Mouse (Mus musculus): ENCODE data around the gene Ptges.
"Not testable (repeated sequence)": the region's sequence is repeated elsewhere in the genome, so short reads cannot be mapped to it uniquely, and the experiment has no call there.

The Ptges gene

DNA sequence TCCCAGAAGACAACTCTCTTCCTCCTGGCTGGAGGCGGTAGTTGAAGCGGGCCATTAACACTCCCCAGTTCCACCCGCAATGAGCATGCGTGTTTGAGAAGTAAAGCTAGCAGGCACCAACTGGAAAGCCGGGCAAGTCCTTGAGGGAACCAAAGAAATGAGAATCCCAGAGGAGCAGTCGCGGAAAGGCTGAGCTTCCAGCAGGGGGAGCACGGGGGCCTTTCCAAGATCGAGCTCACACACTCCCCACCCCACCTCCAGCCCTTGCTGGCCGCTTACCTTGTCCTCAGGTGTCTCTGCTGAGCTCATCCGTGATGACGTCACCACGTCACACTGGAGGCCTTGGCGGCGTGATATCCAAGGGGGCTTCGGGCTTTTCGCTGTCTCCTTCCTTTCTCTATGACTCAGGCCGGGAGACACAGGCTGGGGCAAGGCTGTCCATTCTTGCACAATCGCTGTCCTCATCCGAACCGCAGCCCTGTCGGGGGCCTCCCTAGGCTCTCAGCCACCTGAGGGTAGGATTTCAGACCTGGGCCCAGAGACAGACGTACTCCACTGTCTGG lies at the start of gene Ptges:
Gene Ptges, minus strand, starts transcription at position 381 of the 563 bp plus-strand sequence.
- peak; percentile 72 to 89 for DNase-seq

DNA sequence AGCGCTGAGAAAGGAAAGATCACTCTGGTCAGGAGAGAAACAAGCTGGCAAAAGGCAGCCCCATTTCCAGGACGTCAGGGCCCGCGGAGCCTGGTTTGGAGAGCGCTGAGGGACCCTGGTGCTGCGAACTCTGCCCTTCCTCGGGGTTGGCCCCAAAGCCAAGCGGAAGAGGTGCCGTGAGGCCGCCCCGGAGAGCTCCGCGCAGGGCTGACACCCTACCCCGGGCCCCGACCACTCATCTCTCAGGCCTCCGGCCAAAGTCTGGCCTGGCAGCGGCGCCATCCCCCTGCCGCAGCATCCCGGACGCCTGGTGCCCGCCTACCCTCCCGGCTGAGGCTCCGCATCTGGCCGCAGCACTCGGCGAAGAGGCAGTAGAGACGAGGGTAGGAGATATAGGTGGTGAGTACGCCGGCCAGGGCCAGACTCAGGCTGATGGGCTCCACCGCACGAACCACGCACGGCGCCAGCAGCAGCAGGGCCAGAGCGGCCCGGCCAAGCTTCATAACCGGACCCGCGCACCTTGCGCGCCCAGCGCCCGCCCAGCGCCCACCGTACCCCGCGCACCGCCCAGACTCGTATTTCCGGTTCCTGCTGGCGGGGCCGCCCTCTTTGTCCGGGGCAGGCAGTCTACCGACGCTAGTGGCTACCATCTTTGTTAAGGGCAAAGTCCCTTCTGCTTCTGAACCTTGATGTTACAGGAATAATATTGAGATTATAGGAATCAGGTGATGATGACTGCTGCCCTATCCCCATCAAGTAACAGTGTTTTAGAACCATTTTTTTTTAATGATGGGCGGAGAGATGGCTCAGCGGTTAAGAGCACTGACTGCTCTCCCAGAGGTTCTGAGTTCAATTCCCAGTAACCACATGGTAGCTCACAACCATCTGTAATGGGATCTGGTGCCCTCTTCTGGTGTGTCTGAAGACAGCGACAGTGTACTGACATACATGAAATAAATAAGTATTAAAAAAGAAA lies 38.0 kb upstream of the Ptges start, which contains the start of gene Tor1a:
Gene Tor1a, minus strand, starts transcription at position 582 of the 976 bp plus-strand sequence.
- peak; percentile 91 to 95 for DNase-seq

DNA sequence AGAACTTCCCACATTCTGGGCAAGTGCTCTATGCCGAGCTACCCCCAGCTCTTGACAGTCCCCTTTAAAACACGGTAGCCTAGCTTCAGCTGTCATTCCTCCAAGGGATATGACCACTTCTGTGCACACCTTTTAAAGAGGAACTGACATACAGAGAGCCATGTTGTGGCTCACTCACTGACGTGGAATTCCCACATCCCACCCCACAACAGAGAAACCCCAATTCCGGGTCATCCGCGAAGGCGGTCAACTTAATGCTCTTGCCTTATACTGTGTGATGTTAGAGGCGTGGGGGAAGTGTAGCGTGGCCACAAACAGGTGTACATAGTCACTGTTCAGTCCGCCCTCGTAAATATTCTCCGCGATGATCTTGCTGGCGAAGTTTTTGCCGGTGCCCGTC lies 37.2 kb upstream of the Ptges start:
- DNase-seq: no peak

- no peak for DNase-seq
Observed at GRCm38 (mm10) chr2:30965627-30966026, 36.0 kb upstream of the Ptges start.

DNA sequence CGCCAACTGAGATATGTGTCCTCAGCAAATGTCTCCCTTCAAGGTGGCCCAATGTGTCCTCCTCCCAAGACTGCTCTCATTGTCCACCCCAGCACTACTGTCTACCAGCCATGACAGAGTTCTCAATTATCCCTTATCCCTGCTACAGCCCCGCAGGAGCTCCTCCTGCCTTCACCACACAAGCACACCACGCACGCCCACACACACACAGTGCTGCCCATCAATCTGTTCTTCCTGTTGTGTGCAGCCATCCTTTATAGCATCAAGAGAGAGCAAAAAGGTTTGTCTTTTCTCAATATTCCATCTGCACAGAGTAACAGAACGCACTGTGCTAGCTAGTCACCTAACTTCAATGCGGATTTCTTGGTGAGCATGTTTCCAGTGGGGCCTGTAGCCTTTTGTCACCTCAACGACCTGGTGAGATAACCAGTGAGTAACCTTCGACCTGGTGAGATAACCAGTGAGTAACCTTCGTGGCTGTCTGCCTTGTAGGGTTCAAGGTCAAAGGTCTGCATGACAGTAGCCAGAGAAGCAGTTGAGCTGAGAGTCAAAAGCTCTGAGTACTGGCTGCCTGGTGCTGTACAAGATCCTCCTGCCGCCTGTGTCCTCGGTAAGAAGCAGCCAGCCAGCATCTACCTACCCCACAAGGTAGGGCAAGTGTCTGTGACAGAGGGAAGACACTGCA lies 33.0 kb upstream of the Ptges start:
- DNase-seq: no peak

GRCm38 (mm10) chr2:30959856-30960255 lies 30.2 kb upstream of the Ptges start:
- no peak for DNase-seq

GRCm38 (mm10) chr2:30958726-30959125 lies 29.1 kb upstream of the Ptges start:
- peak; percentile 74 to 81 for DNase-seq

DNA sequence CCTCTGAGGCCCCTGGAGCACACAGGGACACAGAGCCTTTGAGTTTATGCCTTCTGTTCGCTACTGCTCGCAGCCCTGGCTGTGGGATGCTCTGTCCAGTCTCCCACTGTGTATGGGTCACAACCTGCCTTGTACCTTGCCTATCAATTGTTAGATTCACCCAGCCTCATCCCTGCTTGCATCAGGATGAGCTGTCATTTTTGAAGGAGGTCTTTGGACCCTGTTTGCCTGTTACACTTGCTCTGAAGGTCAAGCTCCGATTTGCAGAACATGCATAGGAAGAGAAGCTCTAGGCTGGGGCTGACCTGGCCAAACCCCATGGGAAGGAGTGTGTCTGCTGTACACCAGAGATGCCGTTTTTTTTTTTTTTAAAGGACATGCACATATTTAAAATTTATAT lies 27.8 kb upstream of the Ptges start:
- DNase-seq: no peak

DNA sequence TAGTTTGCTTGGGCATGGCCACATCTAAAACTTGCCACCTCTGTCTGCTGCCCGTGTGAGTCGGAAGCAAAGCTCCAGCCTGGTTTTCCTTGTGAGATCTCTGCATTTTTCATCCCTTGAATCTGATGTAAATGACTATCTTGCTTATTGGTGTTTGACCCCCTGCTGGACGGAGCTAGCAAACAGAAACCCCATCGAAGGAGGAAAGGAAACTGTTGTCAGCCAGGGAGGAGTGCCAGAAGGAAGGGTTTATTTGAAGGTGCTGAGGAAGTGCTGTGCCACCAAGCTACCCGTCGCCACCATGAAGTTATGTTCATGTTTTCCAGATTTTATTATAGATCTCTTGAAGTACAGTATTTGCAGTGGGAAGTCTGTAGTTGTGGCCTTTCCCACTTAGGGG lies 25.1 kb upstream of the Ptges start:
- DNase-seq: no peak

GRCm38 (mm10) chr2:30952824-30953490 lies 23.3 kb upstream of the Ptges start, which contains the start of gene Tor1b:
Gene Tor1b, plus strand, starts transcription at chr2:30952959.
- peak; percentile 92 for DNase-seq

- no peak for DNase-seq
Observed at GRCm38 (mm10) chr2:30952457-30952823, 22.8 kb upstream of the Ptges start.

GRCm38 (mm10) chr2:30942603-30943011 lies 12.9 kb upstream of the Ptges start:
- peak; percentile 73 to 78 for DNase-seq

- DNase-seq: peak in 1 of 2 experiments; percentile 40
Observed at GRCm38 (mm10) chr2:30942116-30942515, 12.5 kb upstream of the Ptges start.

- no peak for DNase-seq
Observed at GRCm38 (mm10) chr2:30941586-30941985, 11.9 kb upstream of the Ptges start.

- no peak for DNase-seq
Observed at GRCm38 (mm10) chr2:30938574-30938991, 8.9 kb upstream of the Ptges start.

GRCm38 (mm10) chr2:30937731-30938130 lies 8.1 kb upstream of the Ptges start:
- DNase-seq: no peak

DNA sequence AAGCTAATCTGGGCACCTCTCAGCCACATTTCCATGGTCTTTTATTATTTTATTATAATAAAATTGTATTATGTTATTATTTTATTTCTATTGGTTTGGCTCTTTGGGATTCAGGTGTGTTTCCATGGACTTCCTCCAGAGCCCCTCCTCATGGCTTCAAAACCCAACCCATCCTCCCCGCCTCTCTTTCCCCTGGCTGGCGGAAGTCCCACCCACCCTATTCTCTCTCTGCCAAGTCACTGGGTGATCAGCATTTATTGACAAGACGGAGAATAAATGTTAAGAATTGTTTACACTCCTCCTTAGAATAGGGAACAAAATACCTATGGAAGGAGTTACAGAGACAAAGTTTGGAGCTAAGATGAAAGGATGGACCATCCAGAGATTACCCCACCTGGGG lies 7.1 kb upstream of the Ptges start:
- no peak for DNase-seq

- peak; percentile 72 to 85 for DNase-seq
Observed at GRCm38 (mm10) chr2:30933917-30934450, 4.3 kb upstream of the Ptges start.

DNA sequence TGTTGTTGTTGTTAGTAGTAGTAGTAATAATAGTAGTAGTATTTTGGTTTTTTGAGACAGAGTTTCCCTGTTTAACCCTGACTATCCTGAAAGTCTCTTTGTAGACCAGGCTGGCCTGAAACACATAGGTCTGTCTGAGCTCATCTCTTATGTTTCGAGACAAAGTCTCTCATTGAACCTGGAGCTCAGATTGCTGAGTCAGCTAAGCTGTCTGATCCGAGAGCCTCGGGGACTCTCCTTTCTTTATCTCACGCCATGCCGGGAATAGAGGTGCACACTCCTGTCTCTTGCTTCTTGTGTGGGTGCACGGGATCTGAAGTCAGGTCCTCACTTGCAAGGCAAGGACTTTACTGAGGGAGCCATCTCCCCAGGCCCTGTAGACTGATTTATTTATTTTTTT lies 3.4 kb upstream of the Ptges start:
- DNase-seq: no peak

DNA sequence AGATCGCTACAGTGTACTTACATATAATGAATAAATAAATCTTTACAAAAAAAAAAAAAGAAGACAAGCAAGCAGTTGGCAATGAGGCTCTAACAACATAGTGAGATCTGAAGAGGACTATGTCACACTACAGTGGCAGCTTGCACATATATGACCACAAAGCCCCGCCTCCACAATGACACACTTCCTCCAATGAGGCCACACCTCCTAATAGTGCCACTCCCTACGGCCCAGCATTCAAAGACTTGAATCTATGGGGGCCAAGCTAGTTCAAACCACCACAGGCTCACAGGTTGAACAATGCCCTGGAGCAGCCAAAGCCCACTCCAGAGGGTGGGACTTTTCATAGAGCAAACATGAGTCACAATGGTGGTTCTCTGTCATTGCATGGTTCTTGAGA lies 2.3 kb upstream of the Ptges start:
- no peak for DNase-seq

DNA sequence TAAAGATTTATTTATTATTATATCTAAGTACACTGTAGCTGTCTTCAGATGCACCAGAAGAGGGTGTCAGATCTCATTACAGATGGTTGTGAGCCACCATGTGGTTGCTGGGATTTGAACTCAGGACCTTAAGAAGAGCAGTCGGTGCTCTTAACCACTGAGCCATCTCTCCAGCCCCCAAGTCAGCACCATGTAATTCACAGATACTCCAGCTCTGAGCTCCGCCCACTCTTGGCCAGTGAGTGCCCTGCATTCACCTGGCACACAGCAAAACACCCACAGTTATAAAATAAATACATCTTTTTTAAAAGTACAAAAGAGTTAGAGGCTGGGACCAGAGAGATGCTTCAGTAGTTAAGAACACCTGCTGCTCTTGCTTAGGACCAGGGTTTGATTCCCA lies 1.2 kb upstream of the Ptges start:
- DNase-seq: not testable (repeated sequence)

DNA sequence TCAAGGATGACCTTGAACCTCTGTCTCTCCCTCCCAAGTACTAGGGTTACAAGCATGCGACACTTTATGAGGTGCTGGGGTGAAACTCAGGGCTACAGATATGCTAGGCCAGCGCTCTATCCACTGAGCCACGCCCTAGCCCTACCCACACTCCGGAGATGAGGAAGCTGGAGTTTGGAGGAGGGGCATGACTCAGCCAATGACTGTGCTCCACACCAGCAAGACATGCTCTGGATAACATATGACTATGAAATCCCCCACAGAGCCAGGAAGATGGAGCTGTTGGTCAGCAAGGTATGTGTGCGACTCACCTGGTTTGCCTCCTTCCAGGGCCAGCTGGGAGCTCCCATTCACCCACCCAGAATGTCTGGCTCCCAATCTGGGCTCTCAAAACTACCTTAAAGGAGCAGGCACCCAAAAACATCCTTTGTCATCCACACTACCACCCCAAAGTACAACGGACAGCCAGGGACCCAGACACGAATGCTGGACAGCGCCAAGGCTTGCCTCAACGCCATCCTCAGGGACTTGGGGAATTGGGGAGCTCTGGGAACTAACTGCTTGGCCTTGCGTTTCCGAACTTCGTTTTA lies 675 bp downstream of the Ptges start:
- DNase-seq: no peak

Measured in kidney, postnatal 36 days (tissue).